Mouse (Mus musculus) G1E (cell line): ENCODE results near the gene Nt5dc1.

Experiments used
- CTCF ChIP-seq: IDR thresholded peaks from 2 replicates; pipeline ENCODE4 v1.5.1; 2012; ENCODE audit warnings: low read depth, low read length, inconsistent platforms, mixed read lengths
- TAL1 ChIP-seq: conservative IDR thresholded peaks from 2 replicates; pipeline ENCODE4 v1.6.1; 2012; ENCODE audit warnings: low read depth, low read length, inconsistent platforms, mixed read lengths

DNA sequence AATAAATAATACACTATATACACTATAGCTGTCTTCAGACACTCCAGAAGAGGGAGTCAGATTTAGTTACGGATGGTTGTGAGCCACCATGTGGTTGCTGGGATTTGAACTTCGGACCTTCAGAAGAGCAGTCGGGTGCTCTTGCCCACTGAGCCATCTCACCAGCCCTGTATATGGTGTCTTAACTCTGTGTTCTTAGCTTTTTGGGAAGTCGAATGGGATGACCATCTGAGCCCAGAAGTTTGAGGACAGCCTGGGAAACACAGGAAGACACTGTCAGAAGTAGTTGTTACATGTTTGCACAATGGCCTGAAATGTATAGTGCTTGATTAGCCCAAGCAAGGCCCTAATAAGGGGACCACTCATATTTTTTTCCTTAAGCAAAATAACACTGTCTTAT, 153.2 kb downstream of the Nt5dc1 start:
- TF ChIP-seq CTCF (no peak), TAL1 (no peak)
